Mouse (Mus musculus): Measurements from ENCODE around the gene Map3k4. TPM values are rescaled to one million over a fixed set of nuclear protein-coding genes. Genes with fewer than 3 reads are reported as not detected.

The Map3k4 gene
- polyA plus RNA-seq (2015; fragmentation: Nextera tagmentation; extraction: Ambion mirVana): 36.4 and 37.1 TPM in 2 replicates

DNA sequence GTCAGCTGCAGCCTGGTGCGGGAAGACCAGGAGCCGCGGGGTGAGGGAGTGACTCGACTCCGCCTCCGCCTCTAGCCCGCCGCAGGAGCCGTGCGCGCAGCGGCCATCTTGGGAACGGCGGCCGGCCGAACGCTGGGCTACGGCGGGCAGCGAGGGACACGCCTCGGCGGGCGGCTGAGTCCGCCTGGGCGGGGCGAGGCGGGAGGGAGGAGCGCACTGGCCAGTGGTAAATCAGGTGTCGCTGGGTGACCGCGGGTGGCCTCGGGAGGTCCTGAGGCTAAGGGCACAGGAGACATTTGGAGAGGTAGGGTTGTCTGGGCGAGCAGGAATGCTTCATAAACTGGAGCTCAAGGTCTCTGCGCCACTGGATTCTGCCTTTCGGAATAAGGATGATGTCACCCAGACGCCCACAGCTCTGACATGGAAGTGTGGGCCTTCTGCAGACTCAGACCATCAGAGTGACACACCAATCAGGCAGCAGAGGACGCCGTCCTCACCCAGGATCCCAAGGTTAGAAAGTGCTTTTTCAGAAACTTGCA is at the start of gene Map3k4:
Map3k4 (minus strand) TSS at position 134 of the 539 bp plus-strand sequence.
- peak; percentile 93 for ATAC-seq (ENCODE audit: low FRiP score)
- Histone ChIP-seq H3K4me2 (peak within 1 kb of the TSS; percentile 63), H3K27me3 (replicated peaks) (no peaks in the 10 kb centered on the region), H3K36me3 (no peaks in the 10 kb centered on the region), H3K4me3 (replicated peaks) (peak within 1 kb of the TSS; percentile 97), H3K4me1 (peaks cover 40% of the 10 kb centered on the region), H3K9me3 (replicated peaks) (no peaks in the 10 kb centered on the region), H3K9ac (replicated peaks) (peak within 1 kb of the TSS; percentile 99), H3K27ac (replicated peaks) (peak within 1 kb of the TSS; percentile 99)
- under 1% methylated on average over 34 of the region's 39 CpGs for WGBS

- WGBS: 37% methylated on average over 5 of the region's 5 CpGs
- Histone ChIP-seq H3K9ac (replicated peaks) (no peak overlapping the region), H3K27me3 (replicated peaks) (no peaks in the 10 kb centered on the region), H3K4me1 (peaks cover 6% of the 10 kb centered on the region; the same call in 1 of the 2 replicates), H3K27ac (replicated peaks) (no peak overlapping the region), H3K4me3 (replicated peaks) (no peak overlapping the region), H3K36me3 (no peaks in the 10 kb centered on the region), H3K4me2 (no peak overlapping the region), H3K9me3 (replicated peaks) (no peaks in the 10 kb centered on the region)
- ATAC-seq (ENCODE audit: low FRiP score): peak; percentile 78
Measured at GRCm38 (mm10) chr17:12367373-12367930, 48.9 kb upstream of the Map3k4 start.

DNA sequence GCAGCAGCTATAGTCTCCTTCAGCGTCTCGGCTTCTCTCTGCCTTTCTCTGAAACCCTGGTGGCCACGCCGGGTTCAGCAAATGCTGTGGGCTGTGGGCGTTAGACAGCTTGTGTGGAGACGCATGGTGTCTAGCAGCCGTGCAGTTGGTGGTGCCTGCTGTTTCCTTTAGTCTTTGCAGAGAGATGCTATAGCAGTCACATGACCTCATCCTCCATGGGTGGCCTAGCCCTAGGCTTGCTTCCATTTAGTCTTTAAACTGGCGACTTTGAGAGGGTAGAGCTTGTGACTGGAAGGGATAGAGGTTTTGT is 45.8 kb upstream of the Map3k4 start:
- no peaks in the 10 kb centered on the region for H3K36me3 ChIP-seq
- no peaks in the 10 kb centered on the region for H3K27me3 ChIP-seq (replicated peaks)
- no peaks in the 10 kb centered on the region for H3K9me3 ChIP-seq (replicated peaks)
- H3K27ac ChIP-seq (replicated peaks): no peak overlapping the region
- no peak overlapping the region for H3K4me2 ChIP-seq
- no peak overlapping the region for H3K9ac ChIP-seq (replicated peaks)
- no peak for ATAC-seq (ENCODE audit: low FRiP score)
- H3K4me1 ChIP-seq: no peaks in the 10 kb centered on the region
- H3K4me3 ChIP-seq (replicated peaks): no peak overlapping the region
- WGBS: 57% methylated on average over 8 of the region's 8 CpGs

DNA sequence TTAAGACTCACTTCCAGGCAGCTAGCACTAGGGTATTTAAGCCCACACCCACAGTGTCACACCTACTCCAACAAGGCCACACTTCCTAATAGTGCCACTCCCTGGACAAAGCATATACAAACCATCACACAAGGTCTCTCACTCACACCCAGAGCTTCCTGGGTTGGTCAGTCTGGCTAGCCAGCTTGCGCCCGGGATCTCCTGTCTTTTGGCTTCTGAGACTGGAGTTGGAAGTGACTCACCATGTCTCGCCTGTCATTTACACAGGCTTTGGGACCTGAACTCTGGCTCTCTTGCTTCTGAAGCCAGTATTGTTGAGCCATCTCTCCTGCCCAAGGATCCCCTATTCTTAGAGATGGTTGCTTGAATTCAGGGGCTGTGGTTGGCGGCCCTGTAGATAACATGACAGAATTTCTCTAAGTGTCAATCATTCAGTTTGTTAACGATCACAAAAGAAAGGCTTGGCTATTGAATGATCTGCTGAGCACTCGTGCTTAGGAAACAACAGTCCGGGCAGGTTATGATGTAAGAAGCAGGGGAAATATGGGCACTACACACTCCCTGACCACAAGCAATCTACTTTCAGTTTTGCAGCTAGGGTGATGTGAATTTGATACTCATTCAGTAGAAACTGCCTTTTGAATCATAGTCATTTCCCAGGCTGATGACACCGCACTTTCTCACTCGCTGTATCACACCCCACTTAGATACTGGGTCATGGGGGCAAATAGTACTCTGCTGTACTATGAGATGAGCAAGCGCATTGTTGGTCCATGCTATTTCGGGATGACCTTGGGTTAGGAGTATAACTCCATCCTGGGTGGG is 45.2 kb upstream of the Map3k4 start:
- H3K9ac ChIP-seq (replicated peaks): no peak overlapping the region
- no peaks in the 10 kb centered on the region for H3K36me3 ChIP-seq
- WGBS: 90% methylated on average over 11 of the region's 11 CpGs
- ATAC-seq (ENCODE audit: low FRiP score): no peak
- no peak overlapping the region for H3K4me2 ChIP-seq
- H3K4me3 ChIP-seq (replicated peaks): no peak overlapping the region
- no peaks in the 10 kb centered on the region for H3K4me1 ChIP-seq
- H3K27me3 ChIP-seq (replicated peaks): no peaks in the 10 kb centered on the region
- H3K27ac ChIP-seq (replicated peaks): no peak overlapping the region
- no peaks in the 10 kb centered on the region for H3K9me3 ChIP-seq (replicated peaks)

GRCm38 (mm10) chr17:12359876-12360275 is 41.3 kb upstream of the Map3k4 start:
- H3K36me3 ChIP-seq: no peaks in the 10 kb centered on the region
- H3K4me3 ChIP-seq (replicated peaks): no peak overlapping the region
- H3K9me3 ChIP-seq (replicated peaks): no peaks in the 10 kb centered on the region
- WGBS: 89% methylated on average over 15 of the region's 15 CpGs
- H3K9ac ChIP-seq (replicated peaks): no peak overlapping the region
- no peaks in the 10 kb centered on the region for H3K4me1 ChIP-seq
- H3K4me2 ChIP-seq: no peak overlapping the region
- no peak overlapping the region for H3K27ac ChIP-seq (replicated peaks)
- H3K27me3 ChIP-seq (replicated peaks): no peaks in the 10 kb centered on the region
- no peak for ATAC-seq (ENCODE audit: low FRiP score)

- no peak overlapping the region for H3K4me3 ChIP-seq (replicated peaks)
- H3K36me3 ChIP-seq: no peaks in the 10 kb centered on the region
- WGBS: 5% methylated on average over 1 of the region's 1 CpGs
- no peaks in the 10 kb centered on the region for H3K27me3 ChIP-seq (replicated peaks)
- no peak for ATAC-seq (ENCODE audit: low FRiP score)
- no peaks in the 10 kb centered on the region; the same call in 1 of the 2 replicates for H3K4me1 ChIP-seq
- H3K4me2 ChIP-seq: no peak overlapping the region
- H3K9me3 ChIP-seq (replicated peaks): no peaks in the 10 kb centered on the region
- no peak overlapping the region for H3K9ac ChIP-seq (replicated peaks)
- 0 out of 2 replicates have a peak overlapping the region, but pooled peaks have one; percentile 23 for H3K27ac ChIP-seq (replicated peaks)
Measured at GRCm38 (mm10) chr17:12352781-12353180, 34.2 kb upstream of the Map3k4 start.

- no peak for ATAC-seq (ENCODE audit: low FRiP score)
- Histone ChIP-seq H3K4me3 (replicated peaks) (no peak overlapping the region), H3K27ac (replicated peaks) (no peak overlapping the region), H3K36me3 (no peaks in the 10 kb centered on the region), H3K9ac (replicated peaks) (no peak overlapping the region), H3K9me3 (replicated peaks) (no peaks in the 10 kb centered on the region), H3K4me1 (no peaks in the 10 kb centered on the region; the same call in 1 of the 2 replicates), H3K27me3 (replicated peaks) (no peaks in the 10 kb centered on the region), H3K4me2 (no peak overlapping the region)
- 92% methylated on average over 6 of the region's 6 CpGs for WGBS
Measured at GRCm38 (mm10) chr17:12351564-12351963, 33.0 kb upstream of the Map3k4 start.

- Histone ChIP-seq H3K4me2 (no peak overlapping the region), H3K9me3 (replicated peaks) (no peaks in the 10 kb centered on the region), H3K4me3 (replicated peaks) (no peak overlapping the region), H3K27ac (replicated peaks) (no peak overlapping the region), H3K4me1 (no peaks in the 10 kb centered on the region), H3K27me3 (replicated peaks) (no peaks in the 10 kb centered on the region), H3K9ac (replicated peaks) (no peak overlapping the region), H3K36me3 (no peaks in the 10 kb centered on the region)
- WGBS: 90% methylated on average over 1 of the region's 1 CpGs
- no peak for ATAC-seq (ENCODE audit: low FRiP score)
Measured at GRCm38 (mm10) chr17:12347462-12347861, 28.9 kb upstream of the Map3k4 start.

- no peak overlapping the region for H3K9ac ChIP-seq (replicated peaks)
- H3K27me3 ChIP-seq (replicated peaks): no peaks in the 10 kb centered on the region
- no peaks in the 10 kb centered on the region for H3K4me1 ChIP-seq
- H3K27ac ChIP-seq (replicated peaks): no peak overlapping the region
- H3K4me3 ChIP-seq (replicated peaks): no peak overlapping the region
- no peaks in the 10 kb centered on the region for H3K9me3 ChIP-seq (replicated peaks)
- H3K36me3 ChIP-seq: no peaks in the 10 kb centered on the region
- WGBS: 89% methylated on average over 9 of the region's 9 CpGs
- ATAC-seq (ENCODE audit: low FRiP score): no peak
- H3K4me2 ChIP-seq: no peak overlapping the region
Measured at GRCm38 (mm10) chr17:12343702-12344376, 25.2 kb upstream of the Map3k4 start.

DNA sequence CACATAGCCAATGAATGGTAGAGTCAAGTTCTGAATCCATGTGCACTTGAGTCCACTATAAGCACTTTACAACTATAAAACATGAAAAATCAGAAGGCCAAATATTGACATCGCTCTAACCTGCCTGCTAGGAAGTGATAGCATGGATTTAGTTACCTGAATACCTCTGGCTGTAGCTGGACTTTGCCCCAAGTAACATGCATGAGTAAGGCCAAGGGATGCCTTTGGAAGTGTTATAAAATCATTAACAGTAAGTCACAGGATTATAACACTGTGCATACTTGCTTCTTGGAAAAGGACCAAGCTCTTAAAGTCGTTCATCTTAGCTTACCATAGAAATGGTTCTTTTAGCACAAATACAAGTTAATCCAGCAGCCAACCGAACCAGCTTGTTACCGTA is 18.6 kb upstream of the Map3k4 start:
- whole genome bisulfite sequencing: 86% methylated on average over 4 of the region's 4 CpGs
- Histone ChIP-seq H3K4me3 (replicated peaks) (no peak overlapping the region), H3K9me3 (replicated peaks) (no peaks in the 10 kb centered on the region), H3K4me1 (peaks cover 3% of the 10 kb centered on the region), H3K9ac (replicated peaks) (no peak overlapping the region), H3K27ac (replicated peaks) (no peak overlapping the region), H3K4me2 (no peak overlapping the region), H3K36me3 (no peaks in the 10 kb centered on the region), H3K27me3 (replicated peaks) (no peaks in the 10 kb centered on the region)
- no peak for ATAC-seq (ENCODE audit: low FRiP score)

DNA sequence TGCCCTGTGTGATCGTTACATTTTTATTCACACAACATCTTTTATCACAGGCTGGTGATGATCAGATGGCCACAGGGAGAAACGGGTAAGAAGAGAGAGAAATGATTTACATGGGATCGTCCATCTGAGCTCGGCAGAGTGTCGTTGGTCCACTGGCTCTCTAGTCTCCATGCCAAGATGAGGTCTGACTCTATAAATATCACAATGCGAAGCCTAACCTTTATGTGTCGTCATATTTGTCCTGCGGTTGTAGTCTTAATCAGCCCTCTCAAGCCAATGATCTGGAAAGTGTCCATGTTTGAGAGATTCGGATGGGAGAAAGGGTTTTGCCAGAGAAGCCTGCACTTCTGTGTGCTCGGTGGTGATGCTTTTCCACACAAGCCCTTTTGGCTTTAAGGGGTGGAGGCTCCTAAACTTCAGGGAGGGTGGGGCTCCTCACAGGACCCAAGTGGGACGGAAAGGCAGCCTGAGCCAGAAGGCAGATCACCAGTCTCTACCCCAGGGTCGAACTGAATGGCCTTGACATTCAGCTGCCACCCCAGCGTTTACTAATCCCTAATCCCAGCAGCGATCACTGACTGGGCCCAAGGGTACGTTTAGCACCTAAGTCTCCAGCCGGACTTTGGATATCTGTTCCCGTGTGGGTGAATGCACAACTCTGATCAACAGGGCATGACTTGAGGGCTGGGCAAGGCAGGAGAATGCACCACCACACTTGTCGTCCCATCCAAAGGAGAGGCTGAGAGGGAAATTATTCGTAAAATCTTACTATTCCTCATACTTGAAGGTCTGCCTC is 17.7 kb upstream of the Map3k4 start:
- 79% methylated on average over 19 of the region's 19 CpGs for WGBS
- Histone ChIP-seq H3K27ac (replicated peaks) (no peak overlapping the region; the same call in 1 of the 2 replicates), H3K9ac (replicated peaks) (no peak overlapping the region), H3K36me3 (no peaks in the 10 kb centered on the region), H3K4me3 (replicated peaks) (no peak overlapping the region), H3K9me3 (replicated peaks) (no peaks in the 10 kb centered on the region), H3K4me1 (peaks cover 3% of the 10 kb centered on the region), H3K27me3 (replicated peaks) (no peaks in the 10 kb centered on the region), H3K4me2 (no peak overlapping the region)
- ATAC-seq (ENCODE audit: low FRiP score): no peak
